Mouse (Mus musculus) cortical plate, adult 2 months (tissue): ENCODE measurements around the gene Slc2a9.

ENCODE experiments used
- CTCF ChIP-seq: fragments of 200-500 bp; IDR thresholded peaks from 2 replicates; pipeline ENCODE4 v1.5.1; 2011; ENCODE audit warnings: mild to moderate bottlenecking, control low read depth, low read length; ENCODE audit not compliant: insufficient read depth; ENCODE audit errors: extremely low read depth
- POLR2A ChIP-seq: fragments of 200-500 bp; IDR thresholded peaks from 2 replicates; pipeline ENCODE4 v1.6.1; 2011; ENCODE audit warnings: mild to moderate bottlenecking, low read length, control low read depth; ENCODE audit not compliant: insufficient read depth; ENCODE audit errors: extremely low read depth

DNA sequence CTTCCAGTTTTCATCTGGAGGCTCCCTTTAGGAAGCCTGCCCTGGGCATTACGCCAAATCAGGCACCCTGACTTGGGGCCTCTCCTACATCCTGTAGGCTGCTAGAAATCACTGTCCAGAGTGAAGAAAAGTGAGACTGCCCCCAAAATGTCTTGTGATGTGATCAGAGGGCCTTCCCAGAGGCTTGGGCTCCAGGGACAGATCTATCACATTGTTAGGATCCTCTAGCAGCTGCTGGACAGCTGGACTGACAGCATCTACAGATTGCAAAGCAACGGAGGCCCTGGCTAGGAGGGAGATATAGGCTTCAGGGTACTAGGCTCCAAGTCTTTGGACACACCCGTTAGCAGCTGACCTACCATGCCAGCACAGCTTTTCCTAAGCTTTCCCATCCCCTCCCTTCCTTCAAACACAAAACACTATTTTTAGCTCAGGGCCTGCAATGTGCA lies 46.5 kb upstream of the Slc2a9 start:
- TF ChIP-seq CTCF (no peak), POLR2A (no peak)
